Mouse (Mus musculus): ENCODE results near the gene Dgkd. TPM values are rescaled to one million over a fixed set of nuclear protein-coding genes. Genes with fewer than 3 reads are reported as not detected.

Dgkd gene
- total and polyA plus RNA-seq, 3 experiments = 29.5 to 135 (median 39.5) TPM

DNA sequence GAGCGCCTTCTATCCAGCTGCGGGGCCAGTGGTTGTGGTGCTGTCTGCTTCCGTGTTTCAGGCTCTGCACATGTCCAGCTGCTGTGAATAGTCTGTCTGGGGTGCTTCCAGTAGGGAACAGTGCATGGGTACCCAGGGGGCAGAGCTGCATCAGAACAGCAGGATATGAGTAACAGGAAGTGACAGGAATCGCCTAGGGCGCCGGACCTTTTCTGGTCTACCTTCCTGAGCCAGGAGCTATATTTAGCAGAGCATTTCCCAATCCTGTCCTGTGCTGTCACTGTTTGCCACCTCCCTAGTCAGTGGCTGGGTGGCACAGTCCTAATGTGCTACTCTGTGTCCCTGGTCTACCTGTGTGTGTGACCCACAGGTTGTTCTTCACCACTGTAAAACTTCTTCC is 47.9 kb downstream of the Dgkd start:
- Histone ChIP-seq H3K9ac (ENCODE audit: control insufficient read depth, low read depth, low read length, poor library complexity, severe bottlenecking) (no peak overlapping the region), H3K9me3 (replicated peaks; ENCODE audit: insufficient read depth, low read length) (no peaks in the 10 kb centered on the region), H3K4me1 (ENCODE audit: control insufficient read depth in 1 of 2, insufficient read depth in 2 of 2, low read length in 2 of 2) (no peaks in the 10 kb centered on the region; a peak in 1 of 4 replicates), H3K27ac (ENCODE audit: control insufficient read depth, low read depth, low read length) (no peak overlapping the region), H3K36me3 (ENCODE audit: control insufficient read depth in 1 of 2, insufficient read depth in 2 of 2, low read length in 2 of 2) (peaks cover 4 to 5% of the 10 kb centered on the region in 2 experiments), H3K27me3 (ENCODE audit: control insufficient read depth in 1 of 2, insufficient read depth in 2 of 2, low read length in 2 of 2) (no peaks in the 10 kb centered on the region), H3K79me2 (ENCODE audit: control insufficient read depth, insufficient read depth, low read length, poor library complexity) (no peaks in the 10 kb centered on the region), H3K4me3 (ENCODE audit: control insufficient read depth in 1 of 2, insufficient read depth in 1 of 2, low read depth in 2 of 2, low read length in 2 of 2) (no peak overlapping the region)
- DNase-seq (ENCODE audit: low read depth, low spot score) = no peak
- TF ChIP-seq NELFE (IDR thresholded peaks at IDR 0.05; ENCODE audit: low read depth, low read length) (no peak), POLR2AphosphoS5 (IDR thresholded peaks at IDR 0.05; ENCODE audit: borderline replicate concordance, low read depth, low read length) (no peak), CHD2 (IDR thresholded peaks at IDR 0.05; ENCODE audit: low read length) (no peak), EP300 (IDR thresholded peaks at IDR 0.05; ENCODE audit: low read depth in 1 of 2, low read length in 2 of 2) (no peak), MXI1 (IDR thresholded peaks at IDR 0.05; ENCODE audit: low read depth, low read length) (no peak), TCF12 (IDR thresholded peaks at IDR 0.05; ENCODE audit: low read depth, low read length) (no peak), USF1 (IDR thresholded peaks at IDR 0.05; ENCODE audit: low read depth, low read length) (no peak)

GRCm38 (mm10) chr1:87902186-87902585 is 49.1 kb downstream of the Dgkd start:
- Histone ChIP-seq H3K4me3 (ENCODE audit: control insufficient read depth in 1 of 2, insufficient read depth in 1 of 2, low read depth in 2 of 2, low read length in 2 of 2) (no peak overlapping the region), H3K4me1 (ENCODE audit: control insufficient read depth in 1 of 2, insufficient read depth in 2 of 2, low read length in 2 of 2) (no peaks in the 10 kb centered on the region; a peak in 1 of 4 replicates), H3K27me3 (ENCODE audit: control insufficient read depth in 1 of 2, insufficient read depth in 2 of 2, low read length in 2 of 2) (no peaks in the 10 kb centered on the region), H3K27ac (ENCODE audit: control insufficient read depth, low read depth, low read length) (no peak overlapping the region), H3K36me3 (ENCODE audit: control insufficient read depth in 1 of 2, insufficient read depth in 2 of 2, low read length in 2 of 2) (peaks cover 3 to 4% of the 10 kb centered on the region in 2 experiments; a peak in 3 of 4 replicates), H3K9ac (ENCODE audit: control insufficient read depth, low read depth, low read length, poor library complexity, severe bottlenecking) (no peak overlapping the region), H3K79me2 (ENCODE audit: control insufficient read depth, insufficient read depth, low read length, poor library complexity) (no peaks in the 10 kb centered on the region), H3K9me3 (replicated peaks; ENCODE audit: insufficient read depth, low read length) (no peaks in the 10 kb centered on the region)
- DNase-seq (ENCODE audit: low read depth, low spot score) = no peak
- TF ChIP-seq NELFE (IDR thresholded peaks at IDR 0.05; ENCODE audit: low read depth, low read length) = no peak
- TF ChIP-seq TBP (IDR thresholded peaks at IDR 0.05; ENCODE audit: low read depth, low read length) = no peak
- TF ChIP-seq USF1 (IDR thresholded peaks at IDR 0.05; ENCODE audit: low read depth, low read length) = no peak
- TF ChIP-seq KAT2A (conservative IDR thresholded peaks at IDR 0.05; ENCODE audit: low read depth, low read length) = no peak
- no peak for TF ChIP-seq ETS1 (IDR thresholded peaks at IDR 0.05; ENCODE audit: low read depth, low read length)
- no peak for TF ChIP-seq RAD21 (IDR thresholded peaks at IDR 0.05; ENCODE audit: low read depth, low read length)
- no peak for TF ChIP-seq HCFC1 (IDR thresholded peaks at IDR 0.05; ENCODE audit: low read depth, low read length)
- no peak for TF ChIP-seq MAFK (IDR thresholded peaks at IDR 0.05; ENCODE audit: borderline replicate concordance, low read depth, low read length)
- TF ChIP-seq GABPA (IDR thresholded peaks at IDR 0.05; ENCODE audit: low read depth, low read length) = no peak
- no peak for TF ChIP-seq SIN3A (IDR thresholded peaks at IDR 0.05; ENCODE audit: low read length)
- no peak for TF ChIP-seq UBTF (IDR thresholded peaks at IDR 0.05; ENCODE audit: borderline replicate concordance, insufficient read depth, low read depth, low read length)
- TF ChIP-seq MYB (IDR thresholded peaks at IDR 0.05; ENCODE audit: low read depth, low read length) = no peak
- TF ChIP-seq E2F4 (IDR thresholded peaks at IDR 0.05; ENCODE audit: borderline replicate concordance, low read depth, low read length) = no peak
- TF ChIP-seq USF2 (IDR thresholded peaks at IDR 0.05; ENCODE audit: borderline replicate concordance in 1 of 2, insufficient read depth in 1 of 2, low read depth in 1 of 2, low read length in 2 of 2) = no peak
- no peak for TF ChIP-seq MXI1 (IDR thresholded peaks at IDR 0.05; ENCODE audit: low read depth, low read length)
- TF ChIP-seq POLR2AphosphoS2 (IDR thresholded peaks at IDR 0.05; ENCODE audit: low read length) = no peak
- no peak for TF ChIP-seq MAZ (IDR thresholded peaks at IDR 0.05; ENCODE audit: low read depth, low read length)

Measured in MEL (cell line).